Mouse (Mus musculus) heart, postnatal 0 days (tissue): ENCODE data around the gene Ccdc141. TPM values are rescaled to one million over a fixed set of nuclear protein-coding genes. Genes with fewer than 3 reads are reported as not detected.

Source experiments
- ATAC-seq: fragments of 200-750 bp; cut with Nextera tagmentation; 2 replicates; pipeline ENCODE4 v1.8.0; 2017; ENCODE audit warnings: low read depth, moderate number of reproducible peaks, moderate library complexity; ENCODE audit not compliant: insufficient read depth
- DNase-seq: peaks from one replicate; pipeline ENCODE4 v3.0.0-alpha.2; 2016; ENCODE audit warnings: low spot score
- H3K27ac ChIP-seq: fragments of 300-500 bp; sonication (generic); 2 replicates; pipeline ENCODE4 v1.5.1; 2014; ENCODE audit warnings: low read depth, mild to moderate bottlenecking
- H3K27me3 ChIP-seq: fragments of 300-500 bp; sonication (generic); 2 replicates; pipeline ENCODE4 v1.6.1; 2014; ENCODE audit warnings: low read length, mixed read lengths; ENCODE audit not compliant: control insufficient read depth, insufficient read depth
- H3K36me3 ChIP-seq: fragments of 300-500 bp; sonication (generic); replicated peaks from 2 replicates; pipeline ENCODE4 v1.6.1; 2014; ENCODE audit warnings: low read length, mixed read lengths; ENCODE audit not compliant: control insufficient read depth, insufficient read depth
- H3K4me1 ChIP-seq: fragments of 300-500 bp; sonication (generic); 2 replicates; pipeline ENCODE4 v1.6.1; 2014; ENCODE audit warnings: antibody characterized with exemption; ENCODE audit not compliant: control insufficient read depth, insufficient read depth
- H3K4me2 ChIP-seq: fragments of 300-500 bp; sonication (generic); 2 replicates; pipeline ENCODE4 v1.6.1; 2014; ENCODE audit warnings: low read depth, mild to moderate bottlenecking, low read length, moderate library complexity
- H3K4me3 ChIP-seq: fragments of 300-500 bp; sonication (generic); 2 replicates; pipeline ENCODE4 v1.5.1; 2014; ENCODE audit warnings: low read depth, low read length
- H3K9ac ChIP-seq: fragments of 300-500 bp; sonication (generic); replicated peaks from 2 replicates; pipeline ENCODE4 v1.6.1; 2014; ENCODE audit warnings: low read depth, low read length, mixed read lengths
- H3K9me3 ChIP-seq: fragments of 300-500 bp; sonication (generic); replicated peaks from 2 replicates; pipeline ENCODE4 v1.6.1; 2016; ENCODE audit warnings: low read length; ENCODE audit not compliant: control insufficient read depth
- CTCF ChIP-seq: IDR thresholded peaks from 2 replicates; pipeline ENCODE4 v1.5.1; 2016; ENCODE audit warnings: antibody characterized with exemption, control low read depth, low read depth
- EP300 ChIP-seq: IDR thresholded peaks from 2 replicates; pipeline ENCODE4 v1.6.1; 2016; ENCODE audit warnings: antibody characterized with exemption, low read depth
- WGBS: fragments of 180-500 bp; shearing (Covaris S2); extraction: QIAGEN DNeasy Blood & Tissue Kit; methylation state at CpG from one replicate; pipeline ENCODE4 v1.1.7; 2014; 5-methylcytosine and 5-hydroxymethylcytosine counted together
- polyA plus RNA-seq: library from polyadenylated mRNA; unstranded; fragments of >200 nt; fragmentation: Nextera tagmentation; extraction: Ambion mirVana; gene quantifications from 2 replicates; pipeline ENCODE4 v1.2.1, GENCODE M21; 2015
- total RNA-seq: library from RNA; depleted of rRNA; stranded (reverse); fragments of >200 nt; gene quantifications from 2 replicates; pipeline ENCODE4 v1.2.3, GENCODE M21; 2014; ENCODE audit warnings: low replicate concordance

Gene Ccdc141
- total and polyA plus RNA-seq, 2 experiments from 2014 or later: 139 to 162 TPM

DNA sequence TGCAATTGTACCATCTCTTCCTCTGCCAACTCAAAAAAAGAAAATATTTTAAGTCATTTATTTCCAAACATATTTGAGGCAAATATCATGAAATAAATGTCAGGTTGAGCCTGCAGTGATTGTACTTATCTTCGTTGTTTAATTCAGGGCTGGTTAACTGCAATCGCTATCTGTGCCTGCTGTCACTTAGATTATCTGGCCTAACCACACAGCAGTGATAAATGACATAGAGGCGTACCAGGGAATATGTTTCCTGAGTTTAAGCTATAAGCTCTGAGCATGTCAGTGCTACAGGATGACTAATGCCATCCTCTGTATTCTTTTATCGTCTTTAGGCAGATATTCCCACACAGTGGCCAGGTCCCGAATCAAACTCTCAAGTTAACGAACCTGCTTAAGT, 31.6 kb downstream of the Ccdc141 start:
- no peaks in the 10 kb centered on the region for H3K27me3 ChIP-seq
- ATAC-seq: no peak; the same call in 1 of the 2 replicates
- no peak overlapping the region for H3K9ac ChIP-seq
- TF ChIP-seq CTCF: no peak
- no peak for TF ChIP-seq EP300
- WGBS: 66% methylated on average over 6 of the region's 6 CpGs
- peaks cover 13% of the 10 kb centered on the region for H3K4me1 ChIP-seq
- DNase-seq: no peak
- no peak overlapping the region for H3K4me2 ChIP-seq
- H3K4me3 ChIP-seq: no peak overlapping the region
- no peaks in the 10 kb centered on the region for H3K36me3 ChIP-seq
- H3K27ac ChIP-seq: no peak overlapping the region
- H3K9me3 ChIP-seq: no peaks in the 10 kb centered on the region

DNA sequence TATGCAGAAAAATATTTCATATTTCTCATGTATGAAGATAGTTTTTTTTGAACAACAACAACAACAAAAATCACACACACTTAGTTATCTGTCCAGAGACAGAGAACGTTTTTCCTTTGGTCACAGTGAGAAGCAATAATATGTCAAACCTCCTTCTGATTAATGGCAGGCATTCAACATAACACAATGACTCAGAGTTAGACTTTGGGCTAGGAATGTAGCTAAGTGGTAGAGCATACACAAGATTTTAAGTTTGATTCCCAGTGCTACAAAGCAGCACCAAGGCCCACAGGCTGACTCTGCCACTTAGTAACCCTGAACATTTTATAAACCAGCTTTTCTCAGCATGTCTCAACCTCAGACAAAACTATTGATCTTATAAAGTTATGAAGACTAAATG, 35.5 kb downstream of the Ccdc141 start:
- ATAC-seq: no peak
- Histone ChIP-seq H3K27ac (no peak overlapping the region), H3K4me1 (peaks cover 28% of the 10 kb centered on the region), H3K4me2 (no peak overlapping the region), H3K4me3 (no peak overlapping the region), H3K36me3 (0 out of 2 replicates have a peak, but pooled peaks cover 12% of the 10 kb centered on the region), H3K9ac (no peak overlapping the region), H3K27me3 (no peaks in the 10 kb centered on the region), H3K9me3 (no peaks in the 10 kb centered on the region)
- DNase-seq: no peak
- TF ChIP-seq EP300 (no peak), CTCF (no peak)
- WGBS: 17% methylated on average over 1 of the region's 1 CpGs

DNA sequence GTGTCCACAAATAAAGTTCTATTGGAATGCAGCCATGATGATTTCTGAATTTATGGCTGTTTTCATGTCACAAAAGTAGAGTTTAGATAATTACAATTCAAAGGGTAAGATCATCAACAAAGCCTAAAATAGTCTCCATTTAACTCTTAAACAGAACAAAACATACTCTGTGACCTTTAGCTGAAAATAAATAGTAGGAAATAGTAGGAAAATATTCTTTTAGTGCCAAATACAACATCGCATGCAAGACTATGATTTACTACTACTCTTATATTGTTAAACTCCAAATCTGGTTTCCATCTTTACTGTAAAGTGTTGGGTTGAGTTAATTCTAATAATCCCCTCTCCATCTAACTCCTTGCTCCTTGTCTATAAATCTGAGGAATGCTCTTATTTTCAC, 37.0 kb downstream of the Ccdc141 start:
- WGBS: 85% methylated on average over 1 of the region's 1 CpGs
- H3K9ac ChIP-seq: no peak overlapping the region
- H3K4me2 ChIP-seq: no peak overlapping the region
- DNase-seq (no peak), ATAC-seq (no peak)
- no peak overlapping the region for H3K27ac ChIP-seq
- H3K4me1 ChIP-seq: peaks cover 34% of the 10 kb centered on the region
- H3K9me3 ChIP-seq: no peaks in the 10 kb centered on the region
- no peaks in the 10 kb centered on the region for H3K27me3 ChIP-seq
- no peak overlapping the region for H3K4me3 ChIP-seq
- 0 out of 2 replicates have a peak, but pooled peaks cover 17% of the 10 kb centered on the region for H3K36me3 ChIP-seq
- no peak for TF ChIP-seq EP300
- no peak for TF ChIP-seq CTCF

DNA sequence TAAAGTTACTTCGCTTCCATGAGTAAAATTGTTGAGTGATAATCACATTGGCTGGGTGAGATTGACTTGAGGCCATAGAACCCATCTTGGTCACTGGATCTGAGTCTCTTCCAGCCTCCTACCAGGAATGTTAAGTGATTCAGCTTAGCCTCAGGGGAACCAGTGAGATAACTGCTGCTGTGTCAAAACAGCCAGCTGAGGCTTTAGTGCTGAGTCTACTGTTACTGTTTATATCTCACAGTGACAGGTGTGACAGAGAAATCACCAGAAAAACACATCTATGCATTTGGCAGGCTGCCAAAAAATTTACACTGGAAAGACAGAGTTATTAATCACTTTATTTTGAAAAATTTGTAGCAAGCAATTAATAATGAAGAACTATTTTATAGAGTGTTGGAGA, 43.5 kb downstream of the Ccdc141 start:
- Histone ChIP-seq H3K27ac (peak overlapping the region; percentile 67), H3K9ac (no peak overlapping the region), H3K36me3 (peaks cover 41% of the 10 kb centered on the region), H3K27me3 (no peaks in the 10 kb centered on the region), H3K4me2 (peak overlapping the region; percentile 15; the same call in 1 of the 2 replicates), H3K9me3 (no peaks in the 10 kb centered on the region), H3K4me3 (no peak overlapping the region), H3K4me1 (peaks cover 25% of the 10 kb centered on the region)
- peak; percentile 79 for DNase-seq
- 45% methylated on average over 1 of the region's 1 CpGs for WGBS
- ATAC-seq: peak; percentile 88
- 0 out of 2 replicates have a peak, but pooled peaks have one; percentile 35 for TF ChIP-seq EP300
- no peak for TF ChIP-seq CTCF

DNA sequence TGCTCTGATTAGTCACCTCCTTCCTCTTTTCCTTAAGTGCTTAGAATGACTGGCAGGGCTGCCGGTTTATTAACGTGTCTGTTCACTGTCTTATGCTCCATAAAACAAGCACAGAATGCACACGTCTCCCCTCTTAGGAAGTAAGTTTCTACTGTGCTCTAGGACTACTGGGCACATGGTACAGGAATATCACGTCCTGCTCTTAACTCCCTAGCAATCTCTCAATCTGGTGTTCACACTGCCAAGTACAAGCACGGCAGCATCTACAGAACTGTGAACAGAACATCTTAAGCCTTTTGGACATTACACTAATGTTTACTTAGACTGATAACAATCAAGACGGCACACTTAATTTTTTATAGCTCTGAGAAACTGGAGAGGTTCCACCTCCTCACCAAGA, 52.3 kb downstream of the Ccdc141 start:
- Histone ChIP-seq H3K9me3 (no peaks in the 10 kb centered on the region), H3K27me3 (no peaks in the 10 kb centered on the region), H3K4me1 (peaks cover 5% of the 10 kb centered on the region; the same call in 1 of the 2 replicates), H3K27ac (no peak overlapping the region), H3K4me3 (no peak overlapping the region), H3K4me2 (no peak overlapping the region), H3K9ac (no peak overlapping the region), H3K36me3 (peaks cover 8% of the 10 kb centered on the region)
- WGBS: 43% methylated on average over 6 of the region's 6 CpGs
- DNase-seq (no peak), ATAC-seq (no peak)
- no peak for TF ChIP-seq EP300

DNA sequence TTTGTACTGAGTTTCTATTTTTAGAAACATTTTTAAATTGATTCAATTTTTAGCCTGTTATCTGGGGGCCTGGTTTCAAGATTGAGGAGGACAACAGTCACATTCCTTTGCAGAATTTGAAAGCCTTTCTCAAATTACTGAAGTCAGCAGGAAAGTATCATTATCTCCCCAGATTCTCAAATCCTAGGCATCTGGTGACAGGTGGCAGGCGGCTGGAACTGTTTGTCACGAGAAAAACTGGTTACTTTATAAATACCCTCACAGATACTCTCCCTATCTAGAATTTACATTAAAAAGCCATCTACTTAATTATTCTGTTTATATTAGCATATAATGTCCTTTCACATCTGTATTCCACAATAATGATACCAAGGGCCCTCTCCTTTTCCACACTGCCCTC, 56.1 kb downstream of the Ccdc141 start:
- WGBS: 33% methylated on average over 2 of the region's 2 CpGs
- no peaks in the 10 kb centered on the region for H3K9me3 ChIP-seq
- no peaks in the 10 kb centered on the region for H3K27me3 ChIP-seq
- H3K9ac ChIP-seq: no peak overlapping the region
- H3K27ac ChIP-seq: peak overlapping the region; percentile 88
- H3K36me3 ChIP-seq: 0 out of 2 replicates have a peak, but pooled peaks cover 7% of the 10 kb centered on the region
- ATAC-seq (0 out of 2 replicates have a peak, but pooled peaks have one; percentile 9), DNase-seq (no peak)
- no peak overlapping the region for H3K4me3 ChIP-seq
- TF ChIP-seq CTCF: no peak
- TF ChIP-seq EP300: 0 out of 2 replicates have a peak, but pooled peaks have one; percentile 30
- H3K4me2 ChIP-seq: no peak overlapping the region
- peaks cover 13% of the 10 kb centered on the region; the same call in 1 of the 2 replicates for H3K4me1 ChIP-seq
